ENCODE assay signal across 33 mouse cellular contexts in genomic region chr16:22240856-22241255, GRCm38 (mm10). TPM values are rescaled to one million over a fixed set of nuclear protein-coding genes. Genes with fewer than 3 reads are reported as not detected.
DNase-seq lines count a peak whose midpoint lies in the region; ATAC-seq and TF ChIP-seq lines count a peak whose summit lies in the region.
"Had no signal": no experiment of that assay in that cellular context is flagged by ENCODE, and none has a peak within 500 bp of the region (broad histone marks: within the 10 kb centered on the region; RNA-seq: fewer than 3 reads in every experiment).

No protein-coding gene starts in this region.

- intact Hi-C loops in heart, postnatal 36 days (cut with DNase I), result no loop called here

- in situ Hi-C loops in CH12.LX (cut with MboI; ENCODE audit: low pct_ligation_motif_present, low pct_unique_long_range_greater_than_20kb, low sequenced_read_pairs), result no loop called here

- no peaks in the 10 kb centered on the region for H3K9me3 ChIP-seq in limb, embryonic 11.5 days (ENCODE audit: control insufficient read depth, low read length)
- no peaks in the 10 kb centered on the region for H3K9me3 ChIP-seq in limb, embryonic 10.5 days (replicated peaks)
- H3K9me3 ChIP-seq in CH12.LX (replicated peaks; ENCODE audit: low read length), result no peaks in the 10 kb centered on the region
- H3K9me3 ChIP-seq: embryonic facial prominence, embryonic 10.5 days; embryonic facial prominence, embryonic 15.5 days; G1E; heart, embryonic 13.5 days; stomach, embryonic 15.5 days had no signal

- TF ChIP-seq POLR2A in CH12.LX (IDR thresholded peaks at IDR 0.05; ENCODE audit: low read depth, low read length), result peak; percentile 48

- 89% methylated on average over 5 of the region's 5 CpGs for WGBS in limb, embryonic 11.5 days
- 94% methylated on average over 5 of the region's 5 CpGs for WGBS in limb, embryonic 10.5 days

- H3K36me3 ChIP-seq in limb, embryonic 11.5 days (ENCODE audit: control insufficient read depth, insufficient read depth, low read length), result peaks cover 15% of the 10 kb centered on the region
- peaks cover 83% of the 10 kb centered on the region for H3K36me3 ChIP-seq in limb, embryonic 10.5 days
- peaks cover 44 to 71% of the 10 kb centered on the region in 2 experiments for H3K36me3 ChIP-seq in CH12.LX (replicated peaks in 1 of 2; ENCODE audit: control insufficient read depth in 1 of 2, insufficient read depth in 1 of 2, low read length in 1 of 2)

- no peaks in the 10 kb centered on the region for H3K4me1 ChIP-seq in limb, embryonic 11.5 days (ENCODE audit: control insufficient read depth, insufficient read depth, low read length)
- H3K4me1 ChIP-seq in limb, embryonic 10.5 days, result no peaks in the 10 kb centered on the region
- no peaks in the 10 kb centered on the region for H3K4me1 ChIP-seq in CH12.LX (ENCODE audit: control insufficient read depth in 1 of 2, insufficient read depth in 2 of 2)
- H3K4me1 ChIP-seq: embryonic facial prominence, embryonic 10.5 days; embryonic facial prominence, embryonic 15.5 days; heart, embryonic 13.5 days; hindbrain, embryonic 12.5 days; stomach, embryonic 15.5 days had no signal

- no peak for TF ChIP-seq CTCF in CH12.LX (conservative IDR thresholded peaks at IDR 0.05 in 1 of 2, IDR thresholded peaks at IDR 0.05 in 1 of 2; ENCODE audit: low read depth in 2 of 2, low read length in 2 of 2)

- no peaks in the 10 kb centered on the region; the same call in 1 of the 2 replicates for H3K79me2 ChIP-seq in CH12.LX (replicated peaks; ENCODE audit: control insufficient read depth, extremely low read depth, insufficient read depth, poor library complexity, severe bottlenecking)

- no peak overlapping the region for H3K4me2 ChIP-seq in limb, embryonic 11.5 days (ENCODE audit: low read depth, severe bottlenecking)
- H3K4me2 ChIP-seq in CH12.LX (ENCODE audit: insufficient read depth, low read depth, poor library complexity, severe bottlenecking), result no peak overlapping the region
- H3K4me2 ChIP-seq: embryonic facial prominence, embryonic 15.5 days; heart, embryonic 13.5 days; hindbrain, embryonic 12.5 days; stomach, embryonic 15.5 days had no signal

- dilution Hi-C loops in CH12.LX (cut with MboI; ENCODE audit: extremely low pct_ligation_motif_present, extremely low pct_unique_long_range_greater_than_20kb, low sequenced_read_pairs), result no loop called here

- H3K27ac ChIP-seq in limb, embryonic 11.5 days (replicated peaks; ENCODE audit: low read depth, low read length), result no peak overlapping the region
- H3K27ac ChIP-seq in limb, embryonic 10.5 days, result no peak overlapping the region
- H3K27ac ChIP-seq in CH12.LX (ENCODE audit: insufficient read depth, low read depth), result no peak overlapping the region
- H3K27ac ChIP-seq: embryonic facial prominence, embryonic 10.5 days; embryonic facial prominence, embryonic 15.5 days; heart, embryonic 13.5 days; hindbrain, embryonic 12.5 days; liver, embryonic 14.5 days; macrophage; stomach, embryonic 15.5 days had no signal

- no peaks in the 10 kb centered on the region for H3K27me3 ChIP-seq in limb, embryonic 11.5 days (ENCODE audit: control insufficient read depth, insufficient read depth, low read length)
- no peaks in the 10 kb centered on the region for H3K27me3 ChIP-seq in limb, embryonic 10.5 days (ENCODE audit: low read depth, poor library complexity, severe bottlenecking)
- H3K27me3 ChIP-seq in CH12.LX (replicated peaks), result no peaks in the 10 kb centered on the region
- H3K27me3 ChIP-seq: embryonic facial prominence, embryonic 15.5 days; heart, embryonic 13.5 days; hindbrain, embryonic 12.5 days; Patski; stomach, embryonic 15.5 days had no signal

- DNase-seq in heart, adult 11 months, result peak; percentile 62
- no peak for DNase-seq in heart, postnatal 36 days
- no peak for DNase-seq in limb, embryonic 11.5 days (ENCODE audit: low spot score)
- no peak for DNase-seq in limb, embryonic 10.5 days (ENCODE audit: low spot score)
- DNase-seq in CH12.LX (ENCODE audit: extremely low read depth), result no peak
- DNase-seq in cerebellum, adult 9-10 months, result no peak
- DNase-seq: adrenal gland, postnatal 14 days; cerebellum, adult 11-12 months; cerebellum, postnatal 10 days; gastrocnemius, postnatal 36 days; heart, postnatal 14 days; kidney, adult 2 months; kidney, postnatal 10 days; layer of hippocampus, postnatal 36 days; left cerebral cortex, postnatal 4 days; liver; lung, adult 2 months; lung, postnatal 10 days; right cerebral cortex, postnatal 25 days; thymus, postnatal 25 days had no signal

- ATAC-seq in limb, embryonic 11.5 days (ENCODE audit: insufficient number of reproducible peaks, low FRiP score, low TSS enrichment, low read depth), result 0 out of 2 replicates have a peak, but pooled peaks have one; percentile 18
- ATAC-seq in megakaryocyte progenitor cell, adult 5-6 weeks (replicated peaks; ENCODE audit: poor library complexity), result peak; percentile 3; the same call in 1 of the 2 replicates
- no peak for ATAC-seq in frontal cortex, adult (ENCODE audit: low TSS enrichment)
- ATAC-seq: forebrain, embryonic 14.5 days; inflammation-experienced regulatory T-cells, adult 6 months; Patski had no signal

- no peak for TF ChIP-seq RAD21 in CH12.LX (IDR thresholded peaks at IDR 0.05; ENCODE audit: low read depth, low read length)

- no peak for TF ChIP-seq EP300 in CH12.LX (IDR thresholded peaks at IDR 0.05; ENCODE audit: low read length)

- H3K9ac ChIP-seq in limb, embryonic 11.5 days (ENCODE audit: low read length), result no peak overlapping the region
- no peak overlapping the region for H3K9ac ChIP-seq in CH12.LX (ENCODE audit: insufficient read depth, low read depth)
- H3K9ac ChIP-seq: embryonic facial prominence, embryonic 15.5 days; heart, embryonic 13.5 days; hindbrain, embryonic 12.5 days; liver, embryonic 14.5 days; stomach, embryonic 15.5 days had no signal

- no peak overlapping the region for H3K4me3 ChIP-seq in limb, embryonic 11.5 days (ENCODE audit: low read depth, low read length)
- H3K4me3 ChIP-seq in limb, embryonic 10.5 days, result no peak overlapping the region
- no peak overlapping the region for H3K4me3 ChIP-seq in CH12.LX (replicated peaks in 1 of 3; ENCODE audit: low read depth in 2 of 3, low read length in 2 of 3, poor library complexity in 1 of 3)
- H3K4me3 ChIP-seq: embryonic facial prominence, embryonic 10.5 days; embryonic facial prominence, embryonic 15.5 days; heart, embryonic 13.5 days; hindbrain, embryonic 12.5 days; stomach, embryonic 15.5 days had no signal

TF ChIP-seq in CH12.LX, 34 proteins besides CTCF, POLR2A, EP300 and RAD21:
- TF ChIP-seq E2F4 (IDR thresholded peaks at IDR 0.05; ENCODE audit: insufficient replicate concordance, low read depth, low read length) (no peak), KAT2A (IDR thresholded peaks at IDR 0.05; ENCODE audit: insufficient replicate concordance, low read length) (no peak), TCF12 (IDR thresholded peaks at IDR 0.05; ENCODE audit: low read depth, low read length) (no peak), JUND (conservative IDR thresholded peaks at IDR 0.05; ENCODE audit: low read depth, low read length) (no peak), MYC (IDR thresholded peaks at IDR 0.05; ENCODE audit: low read depth, low read length) (no peak), USF1 (IDR thresholded peaks at IDR 0.05; ENCODE audit: low read depth, low read length) (no peak), POLR2AphosphoS2 (IDR thresholded peaks at IDR 0.05; ENCODE audit: low read depth, low read length) (peak; percentile 27), MXI1 (IDR thresholded peaks at IDR 0.05; ENCODE audit: low read depth, low read length) (no peak), TBP (conservative IDR thresholded peaks at IDR 0.05; ENCODE audit: low read depth, low read length) (no peak)

RNA-seq across cellular contexts. Expression of gene Tra2b, which starts 24.9 kb away (rescaled TPM):
- total RNA-seq in heart, postnatal 36 days (2021), result 10 to 100 TPM; 45.5 TPM
- 481 and 509 TPM in 2 replicates for polyA plus RNA-seq in limb, embryonic 11.5 days (2014; fragmentation: Nextera tagmentation; extraction: Ambion mirVana)
- 510 and 520 TPM in 2 replicates for polyA plus RNA-seq in limb, embryonic 10.5 days (2016; fragmentation: Nextera tagmentation; extraction: Ambion mirVana)
- total RNA-seq in CH12.LX (2012; rRNA removed), result 216 and 311 TPM in 2 replicates
- 272 and 304 TPM in 2 replicates for total RNA-seq in CH12.LX (2014; rRNA removed)
- polyA plus RNA-seq in CH12.LX (2012; ENCODE audit: insufficient read length, low read depth), result 392 and 405 TPM in 2 replicates
- 354 and 364 TPM in 2 replicates for total RNA-seq in megakaryocyte progenitor cell, adult 5-6 weeks (2015)
- 493 and 597 TPM in 2 replicates for total RNA-seq in megakaryocyte progenitor cell, adult 5-6 weeks (2017)

Comparison
In these comparisons a context has a peak if more than half of its experiments do, and no peak if none do; other contexts are left out.
1. RNA of gene Tra2b, which starts 24.9 kb away (total RNA-seq): 354 to 597 TPM in megakaryocyte progenitor cell, adult 5-6 weeks and 216 to 311 TPM in CH12.LX; 45.5 TPM in heart, postnatal 36 days; every median in the first group is over 4 times any median in the second.